Mouse (Mus musculus): Measurements from ENCODE around the gene Rab5b.
"Not testable (repeated sequence)": the region's sequence is repeated elsewhere in the genome, so short reads cannot be mapped to it uniquely, and the experiment has no call there.

Gene Rab5b

DNA sequence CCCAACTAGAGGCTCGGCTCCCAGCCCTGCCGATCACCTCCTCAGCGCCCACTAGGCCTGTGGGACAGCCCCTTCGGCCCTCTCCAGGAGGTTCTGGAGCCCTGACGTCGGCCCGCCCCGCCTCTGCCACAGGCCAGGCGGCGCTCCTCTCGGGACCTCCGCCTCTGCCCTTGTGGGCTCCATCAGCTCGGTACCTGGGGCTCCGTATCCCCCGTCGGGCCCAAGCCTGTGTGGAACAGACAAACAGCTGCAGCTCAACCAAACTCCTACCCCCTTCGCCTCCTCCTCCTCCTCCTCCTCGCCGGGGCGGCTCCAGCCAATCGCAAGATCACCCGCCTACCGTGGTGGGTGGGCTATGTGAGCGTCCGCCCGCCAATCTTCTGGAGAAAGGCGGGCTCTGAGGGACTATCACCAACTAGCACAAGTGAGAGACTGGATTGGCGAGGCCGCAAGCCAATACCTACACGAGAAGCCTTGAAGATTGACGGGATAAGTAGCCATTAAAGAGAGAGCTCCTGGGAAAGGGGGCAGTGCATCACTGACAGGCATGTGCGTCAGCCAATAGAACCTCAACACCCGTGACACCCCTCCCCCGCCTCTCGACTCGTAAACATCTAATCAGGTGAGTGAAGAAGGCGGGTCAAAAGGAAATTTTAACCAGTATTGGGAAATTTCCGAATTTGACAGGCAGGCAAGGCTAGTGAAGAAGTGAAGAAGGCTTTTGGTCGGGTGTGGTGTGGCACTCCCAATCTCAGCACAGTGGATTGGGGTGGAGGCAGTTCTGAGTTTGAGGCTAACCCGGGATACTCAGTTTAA is at the start of gene Rab5b:
Rab5b (minus strand) TSS at position 273 of the 816 bp plus-strand sequence.
- in situ Hi-C loops (cut with MboI; ENCODE audit: low pct_unique_long_range_greater_than_20kb in 1 of 2, low sequenced_read_pairs in 2 of 2, unreplicated experiment in 1 of 2), result no loop called here

DNA sequence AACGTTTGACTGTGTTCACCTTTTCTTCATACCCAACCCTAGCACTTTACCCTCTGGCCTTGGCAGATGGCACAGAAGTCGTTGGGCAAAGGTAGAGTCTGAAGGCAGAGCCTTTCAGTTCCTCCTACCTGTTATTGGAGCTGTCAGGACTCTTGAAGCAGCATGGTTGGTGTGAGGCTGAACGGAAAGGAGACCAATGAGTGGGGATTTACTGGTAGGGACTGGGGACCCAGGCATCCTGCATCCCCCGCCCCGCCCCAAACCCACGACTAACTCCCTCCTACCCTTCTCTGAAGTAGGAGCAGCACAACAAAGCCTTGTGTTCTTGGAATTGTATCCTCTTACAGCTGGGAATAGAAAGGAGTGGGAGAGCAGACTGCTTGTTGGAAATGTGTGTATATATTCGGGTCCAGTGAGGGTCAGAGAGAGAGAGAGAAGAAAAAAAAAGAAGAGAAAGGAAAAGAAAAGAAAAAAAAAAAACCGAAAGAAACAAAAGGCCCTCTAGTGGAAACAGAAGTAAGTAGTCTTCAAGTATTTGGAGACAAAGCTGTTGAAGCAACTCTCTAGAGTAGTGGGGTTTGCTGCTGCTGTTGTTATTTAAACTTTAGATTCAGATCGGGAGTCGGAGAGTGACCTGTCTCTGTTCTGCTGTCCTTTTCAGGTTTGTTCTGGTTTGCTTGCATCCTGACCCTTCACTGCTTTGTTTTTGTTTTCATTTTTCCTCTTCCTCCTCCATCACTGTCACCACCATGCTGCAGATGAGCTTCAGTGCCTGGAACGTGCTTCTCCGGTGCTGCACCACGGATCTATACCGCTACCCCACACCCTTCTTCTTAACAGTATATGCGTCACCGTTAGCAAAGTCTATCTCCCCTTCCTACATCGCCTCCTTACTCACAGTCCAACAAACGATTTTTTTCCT is 48.9 kb upstream of the Rab5b start, which contains the start of gene Dgka:
Dgka (minus strand) TSS at position 176 of the 922 bp plus-strand sequence.
- in situ Hi-C loops (cut with MboI; ENCODE audit: low pct_unique_long_range_greater_than_20kb in 1 of 2, low sequenced_read_pairs in 2 of 2, unreplicated experiment in 1 of 2), result no loop called here

DNA sequence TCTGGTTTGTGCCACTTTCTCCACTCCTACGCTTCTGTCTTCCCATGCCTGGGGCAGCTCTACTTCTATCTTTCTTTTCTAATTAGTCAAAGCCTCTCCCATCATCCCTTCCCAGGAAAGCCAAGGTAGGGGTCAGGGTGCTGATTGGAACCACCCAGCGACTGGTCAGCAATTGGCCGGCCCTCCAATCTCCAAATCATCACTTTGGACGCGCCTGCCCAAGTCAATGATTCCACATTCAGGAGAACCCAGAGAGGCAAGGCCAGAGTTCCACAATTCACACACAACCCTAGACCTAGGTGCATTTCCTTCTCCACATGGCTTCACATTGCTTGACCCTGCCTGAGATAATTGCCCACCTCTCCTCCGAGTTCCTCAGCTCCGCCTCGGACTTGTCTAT is 48.1 kb upstream of the Rab5b start:
- in situ Hi-C loops (cut with MboI; ENCODE audit: low pct_unique_long_range_greater_than_20kb in 1 of 2, low sequenced_read_pairs in 2 of 2, unreplicated experiment in 1 of 2), result no loop called here

DNA sequence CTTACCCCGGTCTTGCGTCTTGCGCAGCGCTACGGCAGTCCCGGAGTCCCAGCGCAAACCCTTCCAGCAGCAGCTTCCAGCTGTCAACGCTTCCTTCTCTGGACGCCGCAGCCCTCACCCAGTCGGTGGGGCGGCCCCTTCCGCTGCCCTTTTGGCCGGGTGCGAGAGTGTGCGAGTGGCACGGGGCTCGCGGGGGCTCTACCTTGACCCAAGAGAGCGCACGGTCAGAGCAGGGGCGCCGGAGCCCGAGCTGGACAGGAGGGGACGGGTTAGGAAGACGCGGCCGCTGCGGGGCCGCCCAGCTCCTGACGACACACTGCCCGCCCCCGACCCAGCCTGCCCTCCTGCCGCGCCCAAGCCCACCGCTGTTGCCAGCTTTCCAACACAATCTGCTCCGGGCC is 47.7 kb upstream of the Rab5b start:
- in situ Hi-C loops (cut with MboI; ENCODE audit: low pct_unique_long_range_greater_than_20kb in 1 of 2, low sequenced_read_pairs in 2 of 2, unreplicated experiment in 1 of 2), result no loop called here

DNA sequence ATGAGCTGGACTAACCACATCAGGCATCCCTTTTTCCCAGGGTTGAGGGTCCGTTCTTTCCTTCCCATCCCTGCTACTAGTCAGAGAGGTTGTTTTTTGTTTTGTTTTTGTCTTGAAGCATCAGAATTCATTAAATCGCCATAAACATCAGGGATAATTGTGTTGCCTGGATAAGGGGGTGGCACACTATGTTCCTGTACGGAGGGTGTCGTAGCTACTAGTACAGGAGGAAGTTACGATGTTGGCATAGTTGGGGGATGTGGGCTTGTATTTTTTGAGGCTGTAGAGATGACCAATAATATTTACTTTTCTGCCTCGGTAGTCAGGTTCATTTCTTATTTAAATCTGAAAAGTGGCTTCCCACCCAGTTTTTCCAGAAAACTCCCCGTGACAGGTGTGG is 47.2 kb upstream of the Rab5b start:
- in situ Hi-C loops (cut with MboI; ENCODE audit: low pct_unique_long_range_greater_than_20kb in 1 of 2, low sequenced_read_pairs in 2 of 2, unreplicated experiment in 1 of 2), result no loop called here

DNA sequence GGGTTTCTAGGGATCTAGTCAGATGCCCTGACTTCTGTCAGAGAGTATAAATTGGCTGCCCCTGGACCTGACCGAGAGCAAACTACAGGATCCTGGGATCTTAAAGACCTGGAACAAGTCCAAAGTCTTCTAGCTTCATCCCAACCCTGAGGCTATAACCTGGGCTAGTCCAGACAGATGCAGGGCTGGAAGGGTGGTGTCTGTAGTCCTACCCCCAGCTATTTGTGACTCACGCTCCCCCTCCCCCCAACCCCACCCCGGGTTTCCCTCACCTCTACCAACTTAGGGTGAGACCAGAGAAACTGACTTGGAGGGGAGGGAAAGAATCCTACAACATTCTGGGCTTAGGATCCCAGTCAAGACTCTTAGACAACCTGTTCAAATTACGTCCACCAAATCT is 46.6 kb upstream of the Rab5b start:
- in situ Hi-C loops (cut with MboI; ENCODE audit: low pct_unique_long_range_greater_than_20kb in 1 of 2, low sequenced_read_pairs in 2 of 2, unreplicated experiment in 1 of 2), result no loop called here

DNA sequence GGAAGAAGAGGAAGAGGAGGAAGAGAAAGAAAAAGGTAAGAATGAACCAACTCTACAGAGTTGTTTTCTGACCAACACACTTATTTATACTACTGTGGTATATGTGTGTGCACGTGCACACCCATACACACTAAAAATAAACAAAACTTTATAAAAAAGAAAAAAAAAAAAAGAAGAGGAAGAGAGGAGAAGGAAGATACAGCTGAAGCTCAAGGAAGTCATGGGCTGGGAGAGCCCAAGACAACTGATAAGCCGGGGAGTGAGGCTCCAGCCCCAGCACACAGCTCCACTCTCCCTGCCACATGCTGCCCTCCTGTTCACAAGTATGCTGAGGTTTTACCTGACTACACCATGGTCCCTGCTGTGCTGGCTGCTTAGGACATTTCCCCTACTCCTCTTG is 44.2 kb upstream of the Rab5b start:
- in situ Hi-C loops (cut with MboI; ENCODE audit: low pct_unique_long_range_greater_than_20kb in 1 of 2, low sequenced_read_pairs in 2 of 2, unreplicated experiment in 1 of 2), result no loop called here

DNA sequence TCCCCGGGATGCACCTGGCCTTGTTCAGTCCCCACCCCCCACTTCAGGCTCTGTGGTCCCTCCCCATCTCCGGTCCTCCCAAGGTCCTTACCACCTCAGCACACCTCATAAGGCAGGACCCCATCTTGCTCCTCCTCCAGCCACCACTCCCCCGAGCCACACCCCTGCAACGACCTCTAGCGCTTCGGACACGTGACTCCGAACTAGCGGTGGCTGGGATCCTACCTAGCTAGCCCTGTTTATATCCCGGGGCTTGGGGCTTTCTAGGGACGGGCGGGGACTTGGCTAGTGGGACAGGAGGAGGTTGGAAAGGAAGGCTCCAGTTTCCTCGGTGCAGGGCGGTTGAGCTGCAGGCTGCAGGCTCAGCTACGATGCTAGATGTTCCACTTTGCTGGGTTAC is 41.4 kb upstream of the Rab5b start:
- in situ Hi-C loops (cut with MboI; ENCODE audit: low pct_unique_long_range_greater_than_20kb in 1 of 2, low sequenced_read_pairs in 2 of 2, unreplicated experiment in 1 of 2), result loop anchor here in 1 of 2 experiments (10.0 kb wide), 1 partner anchor 157 kb away; the partner anchor contains the start of gene Gdf11

DNA sequence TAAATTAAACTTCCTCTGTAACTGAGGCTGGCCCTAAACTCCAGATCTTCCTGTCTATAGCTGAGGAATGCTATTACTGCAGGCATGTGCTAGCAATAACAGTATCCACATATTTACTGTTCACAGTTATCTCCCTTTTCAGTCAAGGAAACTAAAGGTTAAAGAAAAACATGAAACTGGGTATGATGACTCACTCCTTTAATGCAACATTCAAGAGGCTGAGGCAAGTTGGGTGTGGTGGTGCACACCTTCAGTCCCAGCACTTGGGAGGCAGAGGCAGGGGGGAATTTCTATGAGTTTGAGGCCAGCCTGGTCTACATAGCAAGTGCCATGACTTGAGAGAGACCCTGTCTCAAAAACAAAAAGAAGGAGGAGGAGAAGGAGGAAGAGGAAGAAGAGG is 35.9 kb upstream of the Rab5b start:
- in situ Hi-C loops (cut with MboI; ENCODE audit: low pct_unique_long_range_greater_than_20kb in 1 of 2, low sequenced_read_pairs in 2 of 2, unreplicated experiment in 1 of 2), result loop anchor here in 1 of 2 experiments (10.0 kb wide), 1 partner anchor 163 kb away; the partner anchor contains the start of gene Gdf11

DNA sequence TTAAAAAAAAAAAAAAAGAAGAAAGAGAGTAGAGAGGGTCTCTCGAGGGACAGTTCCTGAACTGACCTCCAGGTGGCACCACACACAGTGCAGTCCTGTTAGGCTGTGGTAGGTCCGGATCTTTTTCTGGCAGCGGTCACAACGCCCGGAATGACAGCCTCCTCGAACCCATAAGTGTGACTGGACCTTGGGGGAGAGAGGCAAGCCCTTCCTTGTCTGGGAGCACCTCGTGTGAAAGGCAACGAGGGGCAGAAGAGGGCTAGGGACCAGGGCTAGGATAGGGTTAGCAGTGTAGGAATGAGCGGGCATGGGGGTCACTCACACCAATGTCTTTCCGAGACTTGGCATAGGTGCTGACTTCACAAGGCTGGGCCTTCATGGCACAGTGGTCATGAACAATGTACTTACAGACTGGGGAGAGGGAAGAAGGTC is 35.0 kb upstream of the Rab5b start:
- in situ Hi-C loops (cut with MboI; ENCODE audit: low pct_unique_long_range_greater_than_20kb in 1 of 2, low sequenced_read_pairs in 2 of 2, unreplicated experiment in 1 of 2), result loop anchor here in 1 of 2 experiments (10.0 kb wide), 1 partner anchor 164 kb away; the partner anchor contains the start of gene Gdf11

DNA sequence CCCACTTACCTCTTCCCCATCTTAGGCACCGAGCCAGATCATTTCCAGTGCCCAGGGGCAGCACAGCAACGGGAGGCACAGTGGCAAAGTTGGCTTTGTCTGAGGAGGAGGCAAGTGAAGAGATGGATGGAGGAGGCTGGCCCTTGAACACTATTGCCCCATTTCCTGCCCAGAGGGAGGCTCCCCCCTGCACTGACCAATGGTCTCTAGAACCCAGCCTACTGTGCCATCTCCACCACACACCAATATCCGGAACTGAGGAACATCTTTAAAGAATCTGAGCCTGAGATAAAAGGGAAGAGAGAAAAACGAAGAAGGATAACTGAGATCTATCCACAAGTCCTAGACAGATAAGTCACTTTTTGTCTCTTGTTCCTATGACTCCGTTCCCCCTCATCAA is 32.0 kb upstream of the Rab5b start:
- in situ Hi-C loops (cut with MboI; ENCODE audit: low pct_unique_long_range_greater_than_20kb in 1 of 2, low sequenced_read_pairs in 2 of 2, unreplicated experiment in 1 of 2), result no loop called here

DNA sequence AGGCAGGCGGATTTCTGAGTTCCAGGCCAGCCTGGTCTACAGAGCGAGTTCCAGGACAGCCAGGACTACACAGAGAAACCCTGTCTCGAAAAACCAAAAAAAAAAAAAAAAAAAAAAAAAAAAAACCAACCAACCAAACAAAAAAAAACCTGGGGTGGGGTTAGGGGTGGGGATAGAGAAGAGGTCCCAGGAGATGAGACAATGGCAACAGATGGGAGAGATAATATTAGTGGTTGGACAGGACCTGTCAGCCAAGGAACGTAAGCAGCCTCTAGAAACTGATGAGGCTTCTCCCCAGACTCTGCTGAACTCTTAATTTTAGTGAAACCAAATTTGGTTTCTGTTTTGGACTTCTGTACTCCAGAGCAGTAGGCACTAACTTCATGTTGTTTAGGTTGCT is 29.4 kb upstream of the Rab5b start:
- in situ Hi-C loops (cut with MboI; ENCODE audit: low pct_unique_long_range_greater_than_20kb in 1 of 2, low sequenced_read_pairs in 2 of 2, unreplicated experiment in 1 of 2), result not testable (repeated sequence)

DNA sequence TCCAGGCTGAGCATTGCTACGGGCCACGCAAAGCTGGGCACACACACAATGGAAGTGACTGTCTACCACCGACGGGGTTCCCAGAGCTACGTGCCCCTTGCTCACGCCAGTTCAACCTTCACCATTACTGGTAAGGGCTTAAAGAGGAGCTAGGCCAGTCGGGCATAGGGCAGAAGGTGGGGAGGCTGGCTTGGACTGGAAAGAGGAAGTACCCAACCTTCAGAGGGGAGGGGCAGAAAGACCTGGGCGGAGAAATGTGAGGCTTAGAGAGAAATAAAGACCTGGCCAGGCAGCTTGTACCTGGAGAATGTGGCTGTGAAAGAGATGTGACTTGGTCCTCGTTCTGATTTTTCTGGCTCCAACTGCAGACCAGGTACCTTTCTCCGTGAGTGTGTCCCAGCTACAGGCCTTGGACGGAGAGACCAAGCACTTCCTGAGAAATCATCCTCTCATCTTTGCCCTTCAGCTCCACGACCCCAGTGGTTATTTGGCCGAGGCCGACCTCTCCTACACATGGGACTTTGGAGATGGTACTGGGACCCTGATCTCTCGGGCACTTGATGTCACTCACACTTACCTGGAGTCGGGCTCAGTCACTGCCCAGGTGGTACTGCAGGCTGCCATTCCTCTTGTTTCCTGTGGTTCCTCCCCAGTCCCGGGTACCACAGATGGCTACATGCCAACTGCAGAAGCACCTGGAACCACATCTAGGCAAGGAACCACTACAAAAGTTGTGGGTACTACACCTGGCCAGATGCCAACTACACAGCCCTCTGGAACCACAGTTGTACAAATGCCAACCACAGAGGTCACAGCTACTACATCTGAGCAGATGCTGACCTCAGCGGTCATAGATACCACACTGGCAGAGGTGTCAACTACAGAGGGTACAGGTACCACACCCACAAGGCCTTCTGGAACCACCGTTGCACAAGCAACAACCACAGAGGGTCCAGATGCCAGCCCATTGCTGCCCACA is 19.8 kb upstream of the Rab5b start:
- in situ Hi-C loops (cut with MboI; ENCODE audit: low pct_unique_long_range_greater_than_20kb in 1 of 2, low sequenced_read_pairs in 2 of 2, unreplicated experiment in 1 of 2), result no loop called here

DNA sequence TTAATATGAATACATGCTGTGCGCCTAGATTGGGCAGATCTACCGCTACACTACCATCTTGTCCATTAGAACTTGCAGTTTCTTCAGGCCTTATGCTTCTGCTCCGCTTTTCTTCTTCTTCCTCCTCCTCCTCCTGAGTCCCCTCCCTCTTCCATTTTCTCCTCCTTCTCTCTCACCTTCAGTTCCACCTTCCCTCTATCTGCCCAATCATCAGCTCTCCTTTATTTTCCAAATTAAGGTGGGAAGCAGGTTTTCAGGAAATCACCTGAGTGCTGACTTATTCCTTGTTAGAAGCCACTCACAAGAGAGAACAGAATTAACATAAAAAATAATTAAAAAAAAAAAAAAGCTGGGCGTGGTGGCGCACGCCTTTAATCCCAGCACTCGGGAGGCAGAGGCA is 15.3 kb upstream of the Rab5b start:
- in situ Hi-C loops (cut with MboI; ENCODE audit: low pct_unique_long_range_greater_than_20kb in 1 of 2, low sequenced_read_pairs in 2 of 2, unreplicated experiment in 1 of 2), result not testable (repeated sequence)

DNA sequence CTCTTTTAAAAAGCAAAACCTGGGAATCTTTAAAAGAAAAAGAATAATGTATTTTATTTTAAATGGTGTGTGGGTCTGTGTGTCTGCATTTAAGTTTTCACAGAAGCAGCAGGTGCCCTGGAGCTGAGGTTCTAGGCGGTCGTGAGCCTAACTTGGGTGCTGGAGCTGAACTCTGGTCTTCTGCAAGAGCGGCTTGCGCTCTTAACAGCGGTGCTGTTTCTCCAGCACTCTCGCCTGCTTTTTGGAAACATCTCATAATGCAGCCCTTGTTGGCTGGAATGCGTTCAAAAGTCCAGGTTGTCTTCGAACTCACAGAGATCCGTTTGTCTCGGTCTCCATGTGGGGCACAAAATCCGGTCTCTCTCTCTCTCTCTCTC is 9.2 kb upstream of the Rab5b start:
- in situ Hi-C loops (cut with MboI; ENCODE audit: low pct_unique_long_range_greater_than_20kb in 1 of 2, low sequenced_read_pairs in 2 of 2, unreplicated experiment in 1 of 2), result no loop called here

DNA sequence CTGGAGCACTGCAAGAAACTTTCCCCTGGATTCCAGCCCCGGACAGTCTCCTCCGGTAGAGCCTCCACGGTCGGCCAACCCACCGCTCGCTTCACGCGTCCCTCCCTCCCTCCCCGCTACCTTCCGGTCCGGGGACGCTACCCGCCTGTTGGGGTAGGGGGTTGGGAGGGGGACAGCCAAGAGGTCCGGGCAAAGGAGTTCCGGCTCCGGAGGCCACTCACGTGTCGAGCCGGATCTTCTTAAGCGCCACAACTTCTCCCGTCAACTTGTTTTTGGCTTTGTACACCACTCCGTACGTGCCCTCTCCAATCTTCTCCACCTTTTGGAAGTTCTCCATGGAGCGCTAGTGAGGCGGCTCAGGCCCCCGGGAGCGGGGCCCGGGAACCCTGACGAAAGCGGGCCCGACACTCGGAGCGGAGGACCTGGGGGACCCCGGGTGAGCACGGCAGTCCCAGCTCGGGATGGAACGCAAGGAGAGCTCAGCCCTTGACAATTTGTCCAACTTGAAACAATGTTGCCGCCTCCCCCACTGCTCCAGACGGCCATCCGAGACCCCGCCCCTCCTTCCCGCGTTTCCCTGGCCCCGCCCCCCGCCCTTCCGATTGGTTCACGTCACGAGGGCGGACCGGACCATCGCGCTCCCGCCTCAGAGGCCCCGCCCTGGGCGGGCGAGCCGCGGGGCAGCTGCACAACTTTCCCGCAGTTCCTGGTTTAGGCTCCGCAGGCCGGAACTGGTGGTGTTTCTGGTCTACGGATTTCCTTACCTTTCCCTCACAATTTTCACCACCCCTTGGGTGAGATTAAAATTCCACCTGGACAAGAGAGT is 8.6 kb upstream of the Rab5b start, which contains the start of gene Cdk2:
Cdk2 (minus strand) TSS at position 541 of the 826 bp plus-strand sequence.
- in situ Hi-C loops (cut with MboI; ENCODE audit: low pct_unique_long_range_greater_than_20kb in 1 of 2, low sequenced_read_pairs in 2 of 2, unreplicated experiment in 1 of 2), result no loop called here

DNA sequence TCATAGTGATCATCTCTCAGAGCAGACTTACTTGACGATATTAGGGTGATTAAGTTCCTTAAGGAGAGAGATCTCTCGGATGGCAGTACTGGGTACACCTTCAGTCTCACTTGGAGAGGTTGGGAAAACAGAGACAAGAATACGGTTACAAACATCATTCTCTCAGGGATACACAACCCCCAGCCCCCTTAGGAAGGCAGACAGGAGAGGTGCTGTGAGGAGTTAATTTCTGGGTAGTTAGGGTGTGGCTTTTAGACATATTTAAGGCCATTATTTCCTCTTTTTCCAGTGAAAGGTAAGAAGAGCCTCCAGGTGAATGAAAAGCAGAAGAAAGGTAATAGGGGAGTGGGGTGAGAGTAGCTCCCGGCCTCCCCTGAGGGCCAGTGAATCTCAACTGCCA is 7.8 kb upstream of the Rab5b start, which contains the start of gene Pmel:
Pmel (plus strand) TSS at position 301 of the 400 bp plus-strand sequence.
- in situ Hi-C loops (cut with MboI; ENCODE audit: low pct_unique_long_range_greater_than_20kb in 1 of 2, low sequenced_read_pairs in 2 of 2, unreplicated experiment in 1 of 2), result no loop called here
